Mouse (Mus musculus): ENCODE data around the gene Olfr97. TPM values are rescaled to one million over a fixed set of nuclear protein-coding genes. Genes with fewer than 3 reads are reported as not detected.

The Olfr97 gene
- not detected for polyA plus RNA-seq (2015; fragmentation: Illumina TruSeq; extraction: RNeasy Lipid Tissue Mini Kit (QIAGEN cat#74804); ENCODE audit: low read depth, low replicate concordance)

DNA sequence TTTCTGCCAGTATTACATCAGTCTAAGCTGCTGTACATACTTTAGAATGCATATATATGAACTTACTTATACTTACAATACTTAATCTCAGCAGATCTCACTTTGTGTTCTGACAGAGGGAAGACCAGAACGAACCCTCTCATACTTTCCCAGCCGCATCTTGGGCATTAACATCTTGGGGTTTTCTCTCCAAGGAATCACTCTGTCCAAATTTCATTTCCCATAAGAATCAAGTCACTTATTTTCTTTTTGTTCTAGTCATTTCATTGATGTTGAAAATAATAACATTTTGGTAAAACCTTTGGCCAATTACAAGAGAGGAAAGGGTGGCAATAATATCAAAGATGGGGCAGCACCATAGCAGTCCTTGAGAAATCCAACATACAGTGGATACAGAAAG, at the start of gene Olfr97:
Olfr97 (minus strand) TSS at position 101 of the 400 bp plus-strand sequence.

GRCm38 (mm10) chr17:37283360-37283759, 46.2 kb upstream of the Olfr97 start, which contains the start of gene Olfr99:
Gene Olfr99 (minus strand): TSS chr17:37283460.

DNA sequence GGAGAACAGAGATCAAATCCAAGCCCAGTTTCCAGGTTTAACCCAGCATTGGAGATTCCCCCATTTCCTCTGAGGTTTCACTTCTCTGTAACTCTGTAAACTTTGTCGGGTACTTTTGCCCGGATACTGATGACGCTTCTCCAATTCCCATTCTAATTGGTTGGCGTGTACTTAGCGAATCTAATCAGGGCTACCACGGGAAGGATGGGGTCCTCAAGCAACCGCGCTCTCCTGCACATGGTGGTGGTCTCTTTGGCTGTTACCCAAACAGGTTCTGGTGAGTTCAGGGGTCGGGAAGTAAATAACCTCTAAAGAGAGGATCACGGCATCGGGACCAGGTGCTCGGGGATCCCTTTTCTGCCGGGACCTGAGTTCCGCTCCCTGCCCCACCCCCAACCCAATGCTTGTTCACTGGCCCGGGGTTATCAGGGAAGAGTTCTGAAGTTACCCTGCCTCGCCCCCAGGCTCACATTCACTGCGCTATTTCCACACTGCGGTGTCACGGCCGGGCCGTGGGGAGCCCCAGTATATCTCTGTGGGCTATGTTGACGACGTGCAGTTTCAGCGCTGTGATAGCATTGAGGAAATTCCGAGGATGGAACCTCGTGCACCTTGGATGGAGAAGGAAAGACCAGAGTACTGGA, 33.0 kb upstream of the Olfr97 start, which contains the start of gene H2-M3:
H2-M3 (plus strand) TSS at position 163 of the 644 bp plus-strand sequence.

DNA sequence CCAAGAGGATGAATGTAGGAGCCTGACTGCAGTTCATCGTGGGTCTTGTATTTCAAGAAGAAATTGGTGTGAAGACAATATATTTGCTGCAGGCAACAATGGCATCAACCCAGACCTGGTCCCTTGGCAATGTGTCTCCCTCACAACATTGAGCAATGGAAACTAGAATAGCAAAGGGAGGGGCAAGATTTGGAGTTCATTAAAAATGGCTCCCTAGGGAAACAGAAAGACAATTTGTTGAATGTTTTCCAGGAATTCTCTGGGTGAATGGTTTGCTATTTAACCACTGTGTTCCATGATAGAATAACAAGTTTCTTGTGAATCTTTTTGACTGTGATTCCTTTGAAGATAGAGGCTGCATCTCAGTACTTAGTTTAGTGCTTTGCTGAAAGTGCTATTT, 26.5 kb upstream of the Olfr97 start, which contains the start of gene Olfr98:
Olfr98 (minus strand) TSS at position 124 of the 400 bp plus-strand sequence.

GRCm38 (mm10) chr17:37219846-37220245, 17.3 kb downstream of the Olfr97 start, which contains the start of gene Olfr96:
Gene Olfr96 (plus strand): TSS chr17:37220146.

DNA sequence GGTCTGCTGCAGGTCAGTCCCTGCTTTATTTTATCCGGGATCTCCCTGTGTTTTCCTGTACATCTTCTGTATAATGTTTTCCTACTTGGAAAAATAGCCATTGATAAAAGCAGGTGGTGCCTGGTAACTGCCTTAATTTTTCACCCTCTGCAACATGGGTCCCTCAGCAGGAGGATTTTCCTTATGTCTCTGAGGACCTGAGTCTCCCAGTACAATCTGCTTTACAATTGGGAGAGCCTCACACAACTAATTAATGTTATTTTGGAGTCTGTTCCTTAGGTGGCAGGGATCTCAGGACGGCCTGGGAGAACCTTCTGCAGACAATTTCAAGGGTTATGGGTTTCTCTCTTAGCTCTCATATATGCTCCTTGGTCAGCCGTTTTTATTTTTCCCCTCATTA, 24.1 kb downstream of the Olfr97 start, which contains the start of gene Olfr95:
Olfr95 (minus strand) TSS at position 101 of the 400 bp plus-strand sequence.

DNA sequence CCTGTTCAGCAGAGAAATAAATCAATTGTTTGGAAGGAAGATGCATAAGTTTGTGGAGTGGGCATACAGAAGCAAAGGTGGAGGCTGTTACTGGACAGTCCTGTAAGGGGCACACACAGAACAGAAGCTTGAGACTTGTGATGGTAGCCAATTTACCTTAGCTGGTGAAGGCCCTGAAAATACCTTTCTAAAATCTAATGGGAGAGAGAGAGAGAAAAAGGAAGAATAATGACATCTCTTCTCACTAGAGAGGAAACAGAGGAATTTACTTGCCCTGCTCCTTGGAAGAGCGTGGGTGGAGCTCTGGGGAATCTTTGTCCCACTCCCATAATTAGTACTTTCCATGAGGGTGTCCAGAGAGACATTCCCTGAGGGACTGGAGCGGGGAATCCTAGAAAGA, 36.2 kb downstream of the Olfr97 start, which contains the start of gene Olfr94:
Olfr94 (minus strand) TSS at position 101 of the 400 bp plus-strand sequence.

DNA sequence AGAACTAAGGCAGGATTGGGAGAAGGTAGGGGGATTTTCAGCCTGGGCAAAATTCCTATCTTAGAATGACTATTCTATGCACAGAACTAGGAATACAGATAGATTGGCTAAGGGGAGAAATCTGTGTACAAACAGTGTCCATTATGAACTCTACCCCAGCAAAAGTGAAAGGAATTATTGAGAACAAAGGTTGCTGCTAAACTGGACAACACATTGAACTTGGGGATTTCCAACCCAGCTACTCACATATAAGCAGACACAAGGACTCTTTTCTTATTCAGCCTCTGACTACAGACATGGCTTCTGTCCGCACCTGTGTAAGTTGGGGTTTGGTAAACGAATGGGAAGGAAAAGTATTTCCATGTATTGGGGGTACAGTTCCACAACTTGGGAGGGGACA, 43.5 kb downstream of the Olfr97 start, which contains the start of gene Ubd:
Ubd (plus strand) TSS at position 237 of the 400 bp plus-strand sequence.

Other genes starting within 250 kb of the Olfr97 start
- gene H2-M5, start 247.8 kb downstream of the Olfr97 start, polyA plus RNA-seq (2015; fragmentation: Illumina TruSeq; extraction: RNeasy Lipid Tissue Mini Kit (QIAGEN cat#74804); ENCODE audit: low read depth, low replicate concordance), result 1.2 TPM
- 12.3 TPM for gene Zfp57, start 236.2 kb downstream of the Olfr97 start, polyA plus RNA-seq (2015; fragmentation: Illumina TruSeq; extraction: RNeasy Lipid Tissue Mini Kit (QIAGEN cat#74804); ENCODE audit: low read depth, low replicate concordance)
- 122 TPM for gene Mog, start 213.9 kb downstream of the Olfr97 start, polyA plus RNA-seq (2015; fragmentation: Illumina TruSeq; extraction: RNeasy Lipid Tissue Mini Kit (QIAGEN cat#74804); ENCODE audit: low read depth, low replicate concordance)
- 529 TPM for gene Gabbr1, start 191.4 kb downstream of the Olfr97 start, polyA plus RNA-seq (2015; fragmentation: Illumina TruSeq; extraction: RNeasy Lipid Tissue Mini Kit (QIAGEN cat#74804); ENCODE audit: low read depth, low replicate concordance)
- gene Olfr90, start 148.8 kb downstream of the Olfr97 start, polyA plus RNA-seq (2015; fragmentation: Illumina TruSeq; extraction: RNeasy Lipid Tissue Mini Kit (QIAGEN cat#74804); ENCODE audit: low read depth, low replicate concordance), result not detected
- gene Olfr91, start 139.1 kb downstream of the Olfr97 start, polyA plus RNA-seq (2015; fragmentation: Illumina TruSeq; extraction: RNeasy Lipid Tissue Mini Kit (QIAGEN cat#74804); ENCODE audit: low read depth, low replicate concordance), result not detected
- gene Olfr92, start 117.2 kb downstream of the Olfr97 start, polyA plus RNA-seq (2015; fragmentation: Illumina TruSeq; extraction: RNeasy Lipid Tissue Mini Kit (QIAGEN cat#74804); ENCODE audit: low read depth, low replicate concordance), result not detected
- gene Olfr93, start 75.8 kb downstream of the Olfr97 start, polyA plus RNA-seq (2015; fragmentation: Illumina TruSeq; extraction: RNeasy Lipid Tissue Mini Kit (QIAGEN cat#74804); ENCODE audit: low read depth, low replicate concordance), result not detected
- gene Ubd, start 43.4 kb downstream of the Olfr97 start, polyA plus RNA-seq (2015; fragmentation: Illumina TruSeq; extraction: RNeasy Lipid Tissue Mini Kit (QIAGEN cat#74804); ENCODE audit: low read depth, low replicate concordance), result not detected
- not detected for gene Olfr94, start 36.3 kb downstream of the Olfr97 start, polyA plus RNA-seq (2015; fragmentation: Illumina TruSeq; extraction: RNeasy Lipid Tissue Mini Kit (QIAGEN cat#74804); ENCODE audit: low read depth, low replicate concordance)
- gene Olfr95, start 24.2 kb downstream of the Olfr97 start, polyA plus RNA-seq (2015; fragmentation: Illumina TruSeq; extraction: RNeasy Lipid Tissue Mini Kit (QIAGEN cat#74804); ENCODE audit: low read depth, low replicate concordance), result not detected
- not detected for gene Olfr96, start 17.2 kb downstream of the Olfr97 start, polyA plus RNA-seq (2015; fragmentation: Illumina TruSeq; extraction: RNeasy Lipid Tissue Mini Kit (QIAGEN cat#74804); ENCODE audit: low read depth, low replicate concordance)
- not detected for gene Olfr98, start 26.4 kb upstream of the Olfr97 start, polyA plus RNA-seq (2015; fragmentation: Illumina TruSeq; extraction: RNeasy Lipid Tissue Mini Kit (QIAGEN cat#74804); ENCODE audit: low read depth, low replicate concordance)
- 5.0 TPM for gene H2-M3, start 32.9 kb upstream of the Olfr97 start, polyA plus RNA-seq (2015; fragmentation: Illumina TruSeq; extraction: RNeasy Lipid Tissue Mini Kit (QIAGEN cat#74804); ENCODE audit: low read depth, low replicate concordance)
- gene Olfr99, start 46.1 kb upstream of the Olfr97 start, polyA plus RNA-seq (2015; fragmentation: Illumina TruSeq; extraction: RNeasy Lipid Tissue Mini Kit (QIAGEN cat#74804); ENCODE audit: low read depth, low replicate concordance), result not detected
- gene Olfr101, start 67.0 kb upstream of the Olfr97 start, polyA plus RNA-seq (2015; fragmentation: Illumina TruSeq; extraction: RNeasy Lipid Tissue Mini Kit (QIAGEN cat#74804); ENCODE audit: low read depth, low replicate concordance), result not detected
- not detected for gene Olfr102, start 79.7 kb upstream of the Olfr97 start, polyA plus RNA-seq (2015; fragmentation: Illumina TruSeq; extraction: RNeasy Lipid Tissue Mini Kit (QIAGEN cat#74804); ENCODE audit: low read depth, low replicate concordance)
- not detected for gene Olfr103, start 102.4 kb upstream of the Olfr97 start, polyA plus RNA-seq (2015; fragmentation: Illumina TruSeq; extraction: RNeasy Lipid Tissue Mini Kit (QIAGEN cat#74804); ENCODE audit: low read depth, low replicate concordance)
- not detected for gene Olfr104-ps, start 122.3 kb upstream of the Olfr97 start, polyA plus RNA-seq (2015; fragmentation: Illumina TruSeq; extraction: RNeasy Lipid Tissue Mini Kit (QIAGEN cat#74804); ENCODE audit: low read depth, low replicate concordance)
- not detected for gene Olfr105-ps, start 141.7 kb upstream of the Olfr97 start, polyA plus RNA-seq (2015; fragmentation: Illumina TruSeq; extraction: RNeasy Lipid Tissue Mini Kit (QIAGEN cat#74804); ENCODE audit: low read depth, low replicate concordance)
- gene Olfr106-ps, start 153.1 kb upstream of the Olfr97 start, polyA plus RNA-seq (2015; fragmentation: Illumina TruSeq; extraction: RNeasy Lipid Tissue Mini Kit (QIAGEN cat#74804); ENCODE audit: low read depth, low replicate concordance), result not detected
- gene Olfr107, start 161.9 kb upstream of the Olfr97 start, polyA plus RNA-seq (2015; fragmentation: Illumina TruSeq; extraction: RNeasy Lipid Tissue Mini Kit (QIAGEN cat#74804); ENCODE audit: low read depth, low replicate concordance), result not detected
- gene Olfr108, start 208.2 kb upstream of the Olfr97 start, polyA plus RNA-seq (2015; fragmentation: Illumina TruSeq; extraction: RNeasy Lipid Tissue Mini Kit (QIAGEN cat#74804); ENCODE audit: low read depth, low replicate concordance), result not detected
- not detected for gene Olfr109, start 221.6 kb upstream of the Olfr97 start, polyA plus RNA-seq (2015; fragmentation: Illumina TruSeq; extraction: RNeasy Lipid Tissue Mini Kit (QIAGEN cat#74804); ENCODE audit: low read depth, low replicate concordance)
- gene H2-M2, start 246.2 kb upstream of the Olfr97 start, polyA plus RNA-seq (2015; fragmentation: Illumina TruSeq; extraction: RNeasy Lipid Tissue Mini Kit (QIAGEN cat#74804); ENCODE audit: low read depth, low replicate concordance), result not detected

All from brain, adult 10 weeks (tissue).